Mouse (Mus musculus) adrenal gland, adult (tissue): Measurements from ENCODE around the gene Lbhd1.

Source experiments
- DNase-seq, 2 experiments: peaks; one replicate each; pipeline ENCODE4 v3.0.0; 2022 to 2023; ENCODE audit warnings: low spot score in 1 of 2; ENCODE audit not compliant: inconsistent age in 2 of 2

Lbhd1 gene

DNA sequence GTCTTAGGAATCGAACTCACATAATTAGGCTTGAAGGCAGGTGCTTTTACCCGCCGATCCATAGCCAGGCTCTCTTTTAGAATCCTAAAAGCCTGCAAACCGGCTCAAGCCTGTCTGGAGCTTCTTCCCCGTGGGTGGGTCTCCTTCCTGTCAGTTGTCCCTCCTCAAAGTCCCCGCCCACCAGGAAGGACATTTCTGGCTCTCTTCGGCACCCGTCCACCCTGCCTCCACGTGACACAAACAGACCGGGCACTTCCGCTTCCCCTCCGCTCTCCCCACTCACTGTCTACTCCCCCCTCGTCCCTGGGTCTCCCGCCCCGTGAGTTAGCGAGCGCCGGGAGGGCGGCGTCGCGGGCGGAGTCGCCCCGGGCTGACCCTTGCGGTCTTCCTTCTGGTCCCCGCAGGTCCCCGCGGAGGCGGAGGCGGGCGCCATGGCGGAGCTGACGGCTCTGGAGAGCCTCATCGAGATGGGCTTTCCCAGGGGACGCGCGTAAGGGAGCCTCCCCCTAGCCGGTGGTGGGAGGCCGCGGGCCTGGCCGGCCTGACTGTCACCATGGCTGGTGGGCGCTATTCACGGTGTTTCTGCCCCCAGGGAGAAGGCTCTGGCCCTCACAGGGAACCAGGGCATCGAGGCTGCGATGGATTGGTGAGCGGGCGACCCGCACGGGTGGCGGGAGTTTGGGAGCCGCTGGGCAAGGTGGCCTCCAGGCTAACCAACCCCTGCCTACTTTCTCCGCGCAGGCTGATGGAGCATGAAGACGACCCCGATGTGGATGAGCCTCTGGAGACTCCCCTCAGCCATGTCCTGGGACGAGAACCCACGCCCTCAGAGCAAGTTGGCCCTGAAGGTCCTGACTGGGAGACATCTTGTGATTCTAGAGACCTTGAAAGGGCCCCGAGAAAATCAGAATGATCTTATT lies 12.0 kb upstream of the Lbhd1 start, which contains the start of gene Ubxn1:
Gene Ubxn1 (plus strand): TSS at position 230 of the 920 bp plus-strand sequence.
- DNase-seq, result peak; percentile 99

DNA sequence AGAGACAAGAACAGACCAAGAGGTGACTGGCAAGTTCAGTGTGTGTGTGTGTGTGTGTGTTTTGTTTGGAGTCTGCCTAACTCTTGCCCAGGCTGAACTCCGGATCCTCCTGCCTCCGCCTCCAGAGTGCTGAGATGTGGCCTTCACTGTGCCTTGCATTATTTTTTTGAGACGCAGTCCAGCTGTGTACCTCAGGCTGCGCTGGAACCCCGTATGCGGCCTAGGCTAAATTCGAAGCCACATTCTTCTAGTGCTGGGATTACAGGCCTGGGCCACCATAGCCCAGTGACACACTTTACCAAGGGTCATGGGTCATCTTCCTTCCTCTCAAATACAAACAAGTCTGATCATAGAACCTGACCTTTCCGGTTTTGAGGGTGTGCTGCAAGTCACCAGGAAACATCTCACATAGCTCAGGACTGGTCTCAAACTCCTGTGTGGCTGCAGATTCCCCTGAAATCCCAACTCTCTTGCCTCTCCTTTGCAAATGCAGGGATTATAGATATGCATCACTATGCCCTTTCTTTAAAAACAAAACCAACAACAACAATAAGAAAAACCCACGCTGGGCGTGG lies 11.2 kb upstream of the Lbhd1 start:
- DNase-seq, result peak in 1 of 2 experiments; percentile 60

DNA sequence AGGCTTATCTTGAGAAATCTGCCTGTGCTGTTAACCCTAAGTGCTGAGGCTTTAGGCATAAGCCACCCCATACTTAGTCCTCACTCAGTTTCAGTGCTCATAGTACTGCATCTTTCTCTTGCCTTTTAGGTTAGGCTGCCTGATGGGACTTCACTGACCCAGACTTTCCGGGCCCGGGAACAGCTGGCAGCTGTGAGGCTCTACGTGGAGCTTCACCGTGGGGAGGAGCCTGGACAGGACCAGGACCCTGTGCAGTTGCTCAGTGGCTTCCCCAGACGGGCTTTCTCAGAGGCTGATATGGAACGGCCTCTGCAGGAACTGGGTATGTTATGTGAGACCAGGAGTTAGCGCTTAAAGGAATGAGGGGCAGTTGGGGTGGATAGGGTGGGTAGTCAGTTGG lies 8.5 kb upstream of the Lbhd1 start:
- no peak for DNase-seq

DNA sequence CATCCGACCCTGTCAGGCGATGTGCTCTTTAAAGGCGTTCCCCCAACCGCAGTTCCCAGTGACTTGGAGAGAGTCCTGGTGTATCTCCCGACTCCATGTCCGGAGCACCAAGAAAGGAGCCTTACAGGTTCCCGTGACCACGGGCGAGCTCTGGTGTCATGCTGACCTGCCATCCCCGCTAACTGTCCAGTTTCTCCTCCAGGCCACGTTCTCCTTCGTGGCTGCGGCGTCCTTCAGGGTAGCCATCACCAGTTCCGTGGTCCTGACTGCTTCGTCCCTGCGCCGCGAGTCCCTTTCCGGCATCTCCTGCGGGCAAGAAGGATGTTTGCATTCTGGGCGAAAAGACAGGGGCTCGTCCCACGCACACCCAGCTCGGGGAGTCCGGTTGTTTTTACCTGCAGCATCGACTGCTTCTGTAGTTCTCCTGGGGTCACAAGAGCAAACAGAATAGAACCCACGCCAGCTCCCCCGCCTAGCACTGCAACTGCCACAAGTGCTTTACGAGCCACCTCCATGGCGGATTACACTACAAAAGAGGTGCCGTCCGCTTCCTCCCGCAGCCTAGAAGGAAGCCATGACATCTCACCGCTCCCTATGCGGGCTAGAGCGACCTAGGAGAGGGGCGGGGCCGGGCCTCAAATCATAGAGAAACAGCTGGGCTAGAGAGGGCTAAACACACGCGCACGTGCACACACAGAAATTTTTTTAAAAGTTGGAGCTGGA lies 3.1 kb upstream of the Lbhd1 start, which contains the start of gene Uqcc3:
Gene Uqcc3 (minus strand): TSS at position 613 of the 723 bp plus-strand sequence.
- peak; percentile 93 to 97 for DNase-seq

DNA sequence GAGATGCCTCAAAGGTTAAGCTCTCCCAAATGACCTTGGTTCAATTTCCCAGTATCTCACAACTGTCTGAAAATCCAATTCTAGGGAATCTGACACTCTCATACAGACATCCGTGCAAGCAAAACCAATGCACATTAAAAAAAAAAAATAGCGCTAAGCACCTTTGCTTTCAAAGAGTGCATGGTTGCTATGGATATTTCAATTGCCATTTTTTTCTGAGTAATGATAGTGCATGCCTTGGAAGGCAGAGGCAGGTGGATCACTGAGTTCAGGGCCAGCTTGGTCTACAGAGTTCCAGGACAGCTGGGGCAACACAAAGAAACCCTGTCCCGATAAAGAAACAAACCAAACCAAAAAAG lies 2.5 kb upstream of the Lbhd1 start:
- DNase-seq, result no peak

DNA sequence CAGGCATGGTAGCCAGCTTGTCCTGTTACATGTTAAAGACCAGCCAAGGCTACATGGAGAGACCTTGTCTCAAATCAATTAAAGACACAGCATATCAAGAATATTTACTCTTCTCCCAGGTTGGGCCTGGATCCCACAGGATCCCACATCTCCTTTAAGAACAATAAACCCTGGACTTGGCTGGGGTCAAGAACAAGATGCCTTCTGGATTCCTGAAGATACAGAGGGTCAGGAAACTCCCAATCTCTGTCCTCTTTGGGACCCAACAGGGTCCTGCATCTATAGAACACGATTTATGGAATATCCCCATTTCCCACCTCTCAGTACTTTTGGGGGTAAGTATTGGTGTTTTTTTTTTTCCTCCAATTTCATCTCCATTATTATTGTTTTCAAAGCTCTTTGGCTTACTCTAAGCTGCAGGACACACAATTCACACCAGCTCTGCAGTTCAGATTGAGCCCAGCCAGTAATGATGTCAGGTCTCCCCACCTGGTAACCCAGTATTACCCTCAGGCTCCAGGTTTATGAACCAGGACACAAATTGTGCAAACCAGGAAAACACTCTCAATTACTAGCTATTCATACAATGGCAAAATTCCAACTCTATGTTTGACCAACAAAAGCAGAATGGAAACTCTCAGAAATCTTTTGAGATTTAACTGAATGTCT lies 3.5 kb downstream of the Lbhd1 start:
- no peak for DNase-seq

DNA sequence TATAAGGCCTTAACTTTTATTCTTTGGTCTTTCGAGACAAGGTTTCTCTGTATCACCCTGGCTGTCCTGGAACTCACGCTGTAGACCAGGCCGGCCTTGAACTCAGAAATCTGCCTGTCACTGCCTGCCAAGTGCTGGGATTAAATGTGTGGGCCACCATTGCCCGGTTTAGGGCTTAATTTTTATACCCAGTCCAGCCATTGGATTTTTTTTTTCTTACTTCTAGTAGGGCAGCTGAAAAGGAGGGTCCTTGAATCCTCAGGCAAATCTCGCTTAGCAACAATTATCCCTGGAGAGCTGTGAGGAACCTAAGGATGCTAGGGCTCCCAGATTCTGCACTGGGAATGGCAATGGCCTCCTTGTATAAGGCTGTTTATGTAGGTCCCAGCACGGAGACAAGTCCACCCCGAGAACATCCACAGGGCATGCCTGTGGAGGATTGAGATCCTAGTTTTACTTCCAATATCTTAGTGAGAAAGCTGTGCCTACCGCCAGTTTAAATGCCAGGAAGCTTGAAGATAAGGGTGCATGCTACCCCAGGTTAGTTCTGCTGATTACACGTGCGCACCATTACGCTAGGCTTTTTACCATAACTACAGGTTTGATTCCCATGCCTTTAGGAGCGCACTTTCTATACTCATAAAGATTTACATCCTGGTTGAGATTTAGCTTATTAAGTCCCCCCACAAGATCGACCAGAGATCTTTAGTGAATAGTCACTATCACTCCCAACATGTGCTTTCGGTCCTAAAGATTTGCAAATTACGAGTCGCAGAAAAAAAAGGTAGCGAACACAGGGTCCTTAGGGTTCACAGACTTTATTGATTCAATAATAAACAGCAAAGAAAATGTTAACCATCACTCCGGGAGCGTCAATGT lies 4.3 kb downstream of the Lbhd1 start:
- DNase-seq, result peak in 1 of 2 experiments; percentile 63

DNA sequence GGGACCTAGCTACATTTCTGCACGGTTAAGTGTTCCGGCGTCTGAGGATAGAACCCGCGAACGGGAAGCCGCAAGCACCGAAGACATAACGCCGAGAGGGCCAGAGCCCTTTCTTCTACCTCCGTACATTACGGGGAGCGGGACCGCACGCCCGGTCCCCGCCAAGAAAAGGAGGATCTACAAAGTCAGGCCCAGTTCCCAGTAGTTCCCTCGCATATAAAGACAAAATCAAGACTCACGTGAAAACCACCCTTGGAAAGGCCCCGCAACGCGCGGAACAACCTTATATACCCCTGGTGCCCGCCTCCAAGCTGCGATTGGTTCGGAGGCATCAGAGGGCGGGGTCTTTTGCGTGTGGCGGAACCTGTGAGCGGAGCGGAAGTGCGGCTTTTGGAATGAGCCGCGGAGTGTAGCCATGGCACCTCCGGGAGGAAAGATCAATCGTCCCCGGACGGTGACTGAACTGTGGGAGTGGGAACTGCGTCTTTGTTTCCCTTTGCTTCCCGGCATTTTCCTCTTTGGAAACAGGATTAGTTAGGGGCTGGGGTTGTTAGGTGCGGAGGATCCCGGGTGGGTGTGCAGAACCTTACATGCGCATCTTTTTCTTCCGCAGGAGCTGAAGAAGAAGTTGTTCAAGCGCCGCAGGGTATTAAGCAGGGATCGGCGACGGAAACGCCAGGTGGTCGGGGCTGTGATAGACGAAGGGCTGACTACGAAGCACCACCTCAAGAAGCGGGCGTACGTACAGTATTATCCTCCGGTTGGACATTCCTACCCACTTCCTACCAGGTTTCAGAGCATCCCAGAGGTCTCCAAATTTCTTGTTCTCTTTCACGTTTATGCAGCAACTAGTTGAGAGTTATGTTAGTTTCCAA lies 5.2 kb downstream of the Lbhd1 start, which contains the start of the genes 1810009A15Rik and Gm49416:
Gene 1810009A15Rik (plus strand): TSS at position 343 of the 875 bp plus-strand sequence.
Gene Gm49416 (plus strand): TSS at position 416 of the 875 bp plus-strand sequence.
- peak; percentile 95 to 98 for DNase-seq

DNA sequence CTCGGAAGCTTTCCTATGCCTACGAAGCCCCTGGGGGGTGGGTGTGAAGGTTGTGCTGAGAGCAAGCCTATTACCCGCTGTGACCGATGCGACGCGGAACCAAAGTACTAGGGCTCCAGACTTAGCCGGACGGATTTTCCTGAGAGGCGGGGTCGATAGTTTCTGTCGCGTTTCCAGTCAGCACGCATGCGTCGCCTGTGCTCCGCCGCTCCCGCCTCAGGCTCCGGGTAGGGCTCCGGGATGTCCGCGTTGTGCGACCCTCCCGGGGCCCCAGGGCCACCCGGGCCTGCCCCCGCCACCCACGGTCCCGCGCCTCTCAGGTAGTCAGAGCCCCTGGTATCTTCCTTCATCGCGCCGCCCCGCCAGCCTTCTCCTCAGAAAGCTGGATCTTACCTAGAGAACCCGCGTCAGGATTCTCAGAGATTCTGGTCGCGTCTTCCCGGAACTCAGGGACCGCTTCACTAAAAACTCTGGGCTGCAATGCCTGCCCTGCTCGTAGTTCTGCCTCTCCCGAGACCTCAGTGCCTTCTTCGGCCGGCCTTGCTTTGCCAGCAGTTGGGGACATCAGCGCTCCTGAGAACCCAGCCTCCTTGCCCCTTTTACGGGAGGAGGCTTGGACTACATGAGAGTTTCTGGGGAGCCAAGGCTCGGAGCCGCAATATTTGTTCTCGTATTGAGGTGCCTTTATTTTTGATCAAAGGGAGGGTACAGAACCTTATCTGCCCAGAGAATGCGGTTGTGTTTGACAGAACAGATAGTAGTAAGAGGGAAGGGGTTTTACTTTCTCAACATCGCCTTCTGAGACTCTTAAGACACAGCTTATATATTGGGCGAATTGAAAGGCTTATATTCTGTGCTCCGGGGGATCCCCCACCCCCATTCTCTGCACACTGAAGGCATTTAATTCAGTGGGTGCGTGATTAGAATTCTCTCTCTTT lies 9.6 kb downstream of the Lbhd1 start, which contains the start of gene Ints5:
Gene Ints5 (plus strand): TSS at position 177 of the 938 bp plus-strand sequence.
- peak; percentile 86 to 96 for DNase-seq

DNA sequence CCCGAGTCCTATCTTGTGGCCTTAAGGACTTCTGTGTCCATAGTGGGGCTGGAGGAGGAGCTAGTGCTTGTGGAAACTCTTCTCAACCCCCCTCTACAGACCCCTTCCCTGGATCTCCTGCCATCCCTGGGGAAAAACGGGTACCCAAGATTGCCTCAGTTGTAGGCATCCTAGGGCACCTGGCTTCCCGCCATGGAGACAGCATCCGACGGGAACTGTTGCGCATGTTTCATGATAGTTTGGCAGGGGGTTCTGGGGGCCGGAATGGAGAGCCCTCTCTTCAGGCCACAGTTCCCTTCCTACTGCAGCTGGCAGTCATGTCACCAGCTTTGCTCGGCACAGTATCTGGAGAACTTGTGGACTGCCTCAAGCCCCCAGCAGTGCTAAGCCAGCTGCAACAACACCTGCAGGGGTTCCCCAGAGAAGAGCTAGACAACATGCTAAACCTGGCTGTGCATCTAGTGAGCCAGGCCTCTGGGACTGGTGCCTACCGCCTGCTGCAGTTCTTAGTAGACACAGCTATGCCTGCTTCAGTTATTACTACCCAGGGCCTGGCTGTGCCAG lies 11.9 kb downstream of the Lbhd1 start:
- no peak for DNase-seq

DNA sequence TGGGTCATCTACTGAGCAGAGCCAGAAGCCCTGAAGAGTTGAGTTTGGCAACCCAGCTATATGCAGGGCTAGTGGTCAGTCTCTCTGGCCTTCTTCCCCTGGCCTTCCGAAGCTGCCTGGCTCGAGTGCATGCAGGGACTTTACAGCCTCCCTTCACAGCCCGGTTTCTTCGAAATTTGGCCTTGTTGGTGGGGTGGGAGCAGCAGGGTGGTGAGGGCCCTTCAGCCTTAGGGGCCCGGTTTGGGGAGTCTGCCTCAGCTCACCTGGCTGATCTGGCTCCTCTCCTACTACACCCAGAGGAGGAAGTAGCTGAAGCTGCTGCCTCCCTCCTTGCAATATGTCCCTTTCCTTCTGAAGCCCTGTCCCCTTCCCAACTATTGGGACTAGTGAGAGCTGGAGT lies 12.7 kb downstream of the Lbhd1 start:
- DNase-seq, result peak in 1 of 2 experiments; percentile 20

DNA sequence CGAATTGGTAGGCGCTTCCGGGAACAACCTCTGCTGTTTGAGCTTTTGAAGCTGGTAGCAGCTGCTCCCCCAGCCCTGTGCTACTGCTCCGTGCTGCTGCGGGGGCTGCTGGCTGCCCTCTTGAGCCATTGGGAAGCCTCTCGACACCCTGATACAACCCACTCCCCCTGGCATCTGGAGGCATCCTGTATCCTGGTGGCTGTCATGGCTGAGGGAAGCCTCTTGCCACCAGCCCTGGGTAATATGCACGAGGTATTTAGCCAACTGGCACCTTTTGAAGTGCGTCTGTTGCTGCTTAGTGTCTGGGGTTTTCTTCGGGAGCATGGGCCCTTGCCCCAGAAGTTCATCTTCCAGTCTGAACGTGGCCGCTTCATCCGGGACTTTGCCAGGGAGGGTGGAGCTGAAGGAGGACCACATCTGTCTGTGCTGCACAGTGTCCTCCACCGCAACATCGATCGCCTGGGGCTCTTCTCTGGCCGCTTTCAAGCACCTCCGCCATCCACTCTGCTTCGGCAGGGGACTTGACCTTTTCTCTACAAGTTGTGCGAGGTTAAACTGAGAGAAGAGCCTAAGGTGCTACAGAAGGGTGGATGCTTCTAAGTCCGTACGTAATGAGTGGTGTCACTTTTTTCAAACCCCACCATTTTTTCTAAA lies 13.8 kb downstream of the Lbhd1 start:
- peak in 1 of 2 experiments; percentile 73 for DNase-seq

DNA sequence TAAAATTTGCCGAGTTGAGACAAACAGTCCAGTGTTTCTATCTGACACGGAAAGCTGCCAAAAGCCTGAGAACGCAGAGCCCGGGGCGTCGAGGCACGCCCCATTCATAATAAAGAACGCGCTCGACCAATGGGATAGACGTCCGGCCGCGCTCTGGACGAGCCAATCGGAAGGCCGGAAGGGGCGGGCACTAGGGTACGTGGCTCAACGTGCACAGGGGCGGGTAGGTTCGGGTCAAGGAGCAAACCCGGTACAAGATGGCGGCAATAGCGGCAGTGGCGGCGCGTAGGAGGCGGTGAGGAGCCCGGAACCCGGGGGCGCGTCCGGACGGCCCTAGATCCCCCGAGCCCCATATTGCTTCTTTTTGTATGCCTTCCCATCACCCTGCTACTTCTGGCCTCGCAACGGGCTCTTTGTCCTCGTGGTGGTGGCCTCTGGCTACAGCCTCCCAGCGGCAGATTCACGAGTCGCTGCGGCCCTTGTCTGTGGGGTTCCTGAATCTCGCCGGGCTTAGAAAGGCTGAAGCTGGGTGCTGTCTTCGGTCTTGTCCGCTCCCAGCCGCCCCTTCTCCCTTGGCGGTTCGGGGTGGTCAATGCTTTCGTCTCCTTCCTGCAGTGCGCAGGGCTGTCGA lies 14.4 kb downstream of the Lbhd1 start, which contains the start of gene Ganab:
Gene Ganab (plus strand): TSS at position 207 of the 631 bp plus-strand sequence.
- DNase-seq, result peak; percentile 97 to 98

DNA sequence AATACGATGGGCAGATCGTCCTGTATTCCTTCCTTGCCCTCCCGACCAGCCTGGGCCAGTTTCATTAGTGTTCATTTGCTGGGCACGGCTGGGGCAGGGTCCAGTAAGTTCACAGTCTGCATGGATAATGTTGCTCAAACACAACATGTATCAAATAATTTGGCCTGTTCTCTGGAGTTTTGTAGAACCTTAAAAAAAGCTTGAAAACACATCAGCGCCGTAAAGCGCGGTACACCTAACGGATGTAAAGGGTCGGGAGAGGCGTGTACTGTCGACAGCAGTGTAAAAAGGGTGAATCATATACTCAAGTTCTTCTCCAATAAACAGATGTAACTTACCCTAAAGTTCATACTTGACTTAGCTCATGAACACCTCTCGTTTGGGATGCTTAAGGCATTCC lies 15.0 kb downstream of the Lbhd1 start:
- no peak for DNase-seq

DNA sequence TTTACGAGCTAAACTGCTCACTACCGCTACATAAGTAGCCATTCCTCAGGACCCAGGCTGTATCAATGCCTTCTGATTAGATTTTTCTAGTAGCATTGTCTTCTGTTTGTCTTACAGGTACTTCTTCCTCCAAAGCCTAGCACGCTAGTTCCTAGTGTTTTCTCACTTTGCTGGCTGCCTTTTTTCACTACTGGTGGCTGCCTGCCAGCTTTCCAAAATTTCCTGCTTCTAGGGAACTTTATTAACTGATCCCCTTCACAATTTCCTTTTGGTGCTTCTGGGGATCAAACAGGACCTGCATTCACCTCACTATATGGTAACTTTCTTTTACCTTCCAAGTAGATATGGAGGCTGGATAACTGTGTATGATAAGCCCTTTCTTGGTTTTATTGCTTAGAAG lies 15.5 kb downstream of the Lbhd1 start:
- peak in 1 of 2 experiments; percentile 51 for DNase-seq

DNA sequence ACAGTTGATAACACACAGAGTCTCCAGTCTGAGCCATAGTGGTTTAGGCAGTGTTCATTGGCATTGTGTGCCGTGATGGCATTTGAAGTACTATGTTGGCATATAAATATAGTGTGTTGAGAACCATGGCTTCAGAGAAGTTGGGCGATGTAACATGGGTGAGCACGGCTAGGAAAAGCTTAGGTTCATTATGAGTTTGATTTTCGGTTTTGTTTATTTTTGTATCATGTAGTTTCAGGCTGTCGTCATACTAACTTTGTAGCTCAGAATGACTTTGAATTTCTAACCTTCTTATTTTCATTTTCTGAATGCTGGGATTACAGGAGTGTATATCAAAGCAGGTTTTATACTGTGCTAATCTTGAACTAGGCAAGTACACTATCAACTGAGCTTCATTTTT lies 19.9 kb downstream of the Lbhd1 start:
- no peak for DNase-seq
